In genomic region chr4:75572603-75573002, GRCm38 (mm10) we compare ENCODE assay signal across 31 mouse cellular contexts.
"Had no signal": no experiment of that assay in that cellular context is flagged by ENCODE, and none has a peak within 500 bp of the region (broad histone marks: within the 10 kb centered on the region; RNA-seq: fewer than 3 reads in every experiment).

No protein-coding gene starts in this region.

- H3K4me3 ChIP-seq: left cerebral cortex, adult 2 months; limb, embryonic 10.5 days; limb, embryonic 12.5 days; limb, embryonic 13.5 days; limb, embryonic 15.5 days; liver, embryonic 12.5 days; liver, embryonic 13.5 days; liver, embryonic 15.5 days; lung, embryonic 15.5 days; megakaryocyte, embryonic 14.5 days; midbrain, embryonic 10.5 days; midbrain, embryonic 12.5 days; midbrain, embryonic 13.5 days; midbrain, embryonic 15.5 days; myocyte; neural tube, embryonic 12.5 days had no signal

- H3K4me2 ChIP-seq: limb, embryonic 12.5 days; limb, embryonic 13.5 days; limb, embryonic 15.5 days; liver, embryonic 11.5 days; liver, embryonic 12.5 days; liver, embryonic 13.5 days; liver, embryonic 15.5 days; lung, embryonic 14.5 days; lung, embryonic 15.5 days; midbrain, embryonic 11.5 days; midbrain, embryonic 12.5 days; midbrain, embryonic 13.5 days; midbrain, embryonic 15.5 days; neural tube, embryonic 12.5 days had no signal

- H3K9ac ChIP-seq: limb, embryonic 12.5 days; limb, embryonic 13.5 days; limb, embryonic 15.5 days; liver, embryonic 12.5 days; liver, embryonic 13.5 days; liver, embryonic 14.5 days; liver, embryonic 15.5 days; liver, postnatal 0 days; lung, embryonic 14.5 days; lung, embryonic 15.5 days; midbrain, embryonic 12.5 days; midbrain, embryonic 13.5 days; midbrain, embryonic 15.5 days; neural tube, embryonic 12.5 days had no signal

- DNase-seq: left cerebral cortex, postnatal 4 days; liver; liver, embryonic 13.5 days; liver, postnatal 0 days; lung, adult 18-20 months; lung, adult 2 months; lung, embryonic 14.5 days; lung, postnatal 10 days; lung, postnatal 36 days; lung, postnatal 4 days; midbrain, embryonic 14.5 days had no signal

- H3K27ac ChIP-seq: left cerebral cortex, adult 2 months; limb, embryonic 10.5 days; limb, embryonic 12.5 days; limb, embryonic 13.5 days; limb, embryonic 15.5 days; liver, embryonic 12.5 days; liver, embryonic 13.5 days; liver, embryonic 14.5 days; liver, embryonic 15.5 days; lung, embryonic 15.5 days; macrophage; midbrain, embryonic 10.5 days; midbrain, embryonic 12.5 days; midbrain, embryonic 13.5 days; midbrain, embryonic 15.5 days; neural tube, embryonic 12.5 days had no signal

- H3K27me3 ChIP-seq: limb, embryonic 12.5 days; limb, embryonic 13.5 days; limb, embryonic 15.5 days; liver, embryonic 12.5 days; liver, embryonic 13.5 days; liver, embryonic 15.5 days; lung, embryonic 15.5 days; megakaryocyte, embryonic 14.5 days; midbrain, embryonic 12.5 days; midbrain, embryonic 13.5 days; midbrain, embryonic 15.5 days; neural tube, embryonic 12.5 days had no signal

- H3K4me1 ChIP-seq: limb, embryonic 10.5 days; limb, embryonic 12.5 days; limb, embryonic 13.5 days; limb, embryonic 15.5 days; liver, embryonic 12.5 days; liver, embryonic 13.5 days; liver, embryonic 15.5 days; lung, embryonic 15.5 days; megakaryocyte, embryonic 14.5 days; midbrain, embryonic 10.5 days; midbrain, embryonic 12.5 days; midbrain, embryonic 13.5 days; midbrain, embryonic 15.5 days; neural tube, embryonic 12.5 days had no signal

- H3K36me3 ChIP-seq: limb, embryonic 10.5 days; limb, embryonic 12.5 days; limb, embryonic 13.5 days; limb, embryonic 15.5 days; liver, embryonic 12.5 days; liver, embryonic 13.5 days; liver, embryonic 15.5 days; lung, embryonic 15.5 days; midbrain, embryonic 10.5 days; midbrain, embryonic 12.5 days; midbrain, embryonic 13.5 days; midbrain, embryonic 15.5 days; neural tube, embryonic 12.5 days had no signal

- H3K9me3 ChIP-seq: limb, embryonic 10.5 days; limb, embryonic 12.5 days; limb, embryonic 13.5 days; limb, embryonic 15.5 days; liver, embryonic 12.5 days; liver, embryonic 13.5 days; liver, embryonic 15.5 days; lung, embryonic 15.5 days; megakaryocyte, embryonic 14.5 days; midbrain, embryonic 10.5 days; midbrain, embryonic 12.5 days; midbrain, embryonic 13.5 days; midbrain, embryonic 15.5 days; neural tube, embryonic 12.5 days had no signal

- ATAC-seq: liver, embryonic 12.5 days; liver, postnatal 0 days; midbrain, embryonic 13.5 days; midbrain, embryonic 15.5 days; midbrain, embryonic 16.5 days had no signal
